Mouse (Mus musculus) olfactory bulb, adult 2 months (tissue): ENCODE data around the gene Pitpnm3.

Experiments used
- CTCF ChIP-seq: fragments of 200-500 bp; IDR thresholded peaks from 2 replicates; pipeline ENCODE4 v1.5.1; 2012; ENCODE audit warnings: low read depth, mild to moderate bottlenecking, low read length, moderate library complexity; ENCODE audit not compliant: insufficient read depth
- POLR2A ChIP-seq: fragments of 200-500 bp; IDR thresholded peaks from 2 replicates; pipeline ENCODE4 v1.6.1; 2012; ENCODE audit warnings: mild to moderate bottlenecking, low read depth, low read length, moderate library complexity; ENCODE audit not compliant: insufficient read depth

DNA sequence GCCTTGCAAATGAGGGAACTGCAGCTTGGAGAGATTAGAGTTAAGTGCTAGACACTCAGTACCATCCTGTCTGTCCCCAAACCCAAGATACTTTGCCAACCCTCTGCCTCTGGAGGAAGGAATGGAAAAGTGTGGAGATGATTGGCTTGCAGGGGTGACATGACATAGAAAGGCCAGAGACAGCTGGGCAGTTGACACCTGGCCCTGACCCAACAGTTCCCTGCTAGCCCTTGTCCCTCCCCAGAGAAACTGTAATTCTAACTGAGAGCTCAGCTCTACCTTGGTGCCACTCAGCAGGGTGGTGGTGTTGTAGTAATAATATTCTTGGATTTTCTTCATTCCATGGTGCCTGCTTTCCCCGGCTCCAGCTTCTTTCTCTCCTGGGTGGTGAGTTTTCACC, 123.6 kb downstream of the Pitpnm3 start:
- TF ChIP-seq CTCF: no peak
- no peak for TF ChIP-seq POLR2A
